Mouse (Mus musculus) embryonic facial prominence, embryonic 15.5 days (tissue): Measurements from ENCODE around the gene Frmpd2. TPM values are rescaled to one million over a fixed set of nuclear protein-coding genes. Genes with fewer than 3 reads are reported as not detected.

ENCODE experiments used
- ATAC-seq: fragments of 200-750 bp; cut with Nextera tagmentation; 2 replicates; pipeline ENCODE4 v1.8.0; 2017; ENCODE audit warnings: low read depth, moderate TSS enrichment; ENCODE audit not compliant: insufficient number of reproducible peaks, low FRiP score, low TSS enrichment
- H3K27ac ChIP-seq: fragments of 300-500 bp; sonication (generic); replicated peaks from 2 replicates; pipeline ENCODE4 v1.5.1; 2015; ENCODE audit warnings: mild to moderate bottlenecking, inconsistent platforms
- H3K27me3 ChIP-seq: fragments of 300-500 bp; sonication (generic); 2 replicates; pipeline ENCODE4 v1.6.1; 2015; ENCODE audit warnings: inconsistent platforms
- H3K36me3 ChIP-seq: fragments of 300-500 bp; sonication (generic); 2 replicates; pipeline ENCODE4 v1.6.1; 2015; ENCODE audit warnings: mild to moderate bottlenecking, inconsistent platforms
- H3K4me1 ChIP-seq: fragments of 300-500 bp; sonication (generic); 2 replicates; pipeline ENCODE4 v1.6.1; 2015; ENCODE audit warnings: inconsistent platforms
- H3K4me2 ChIP-seq: fragments of 300-500 bp; sonication (generic); replicated peaks from 2 replicates; pipeline ENCODE4 v1.6.1; 2015; ENCODE audit warnings: mild to moderate bottlenecking, inconsistent platforms
- H3K4me3 ChIP-seq: fragments of 300-500 bp; sonication (generic); replicated peaks from 2 replicates; pipeline ENCODE4 v1.5.1; 2015; ENCODE audit warnings: mild to moderate bottlenecking, inconsistent platforms
- H3K9ac ChIP-seq: fragments of 300-500 bp; sonication (generic); 2 replicates; pipeline ENCODE4 v1.6.1; 2015; ENCODE audit warnings: inconsistent platforms
- H3K9me3 ChIP-seq: fragments of 300-500 bp; sonication (generic); replicated peaks from 2 replicates; pipeline ENCODE4 v1.6.1; 2016; ENCODE audit warnings: inconsistent platforms
- WGBS: fragments of 180-500 bp; shearing (Covaris S2); methylation state at CpG from one replicate; pipeline ENCODE4 v1.1.7; 2015; 5-methylcytosine and 5-hydroxymethylcytosine counted together
- polyA plus RNA-seq: library from polyadenylated mRNA; unstranded; fragments of >200 nt; fragmentation: Nextera tagmentation; extraction: Ambion mirVana; gene quantifications from 2 replicates; pipeline ENCODE4 v1.2.1, GENCODE M21; 2015

The Frmpd2 gene
- polyA plus RNA-seq, 1 experiment from 2014 or later: 1.1 TPM

- Histone ChIP-seq H3K9ac (no peak overlapping the region), H3K4me1 (peaks cover 8% of the 10 kb centered on the region; the same call in 1 of the 2 replicates), H3K4me3 (no peak overlapping the region), H3K27ac (no peak overlapping the region), H3K9me3 (no peaks in the 10 kb centered on the region), H3K4me2 (no peak overlapping the region), H3K27me3 (no peaks in the 10 kb centered on the region), H3K36me3 (no peaks in the 10 kb centered on the region)
- WGBS: 58% methylated on average over 3 of the region's 3 CpGs
- no peak for ATAC-seq
These were observed 7.8 kb upstream of the Frmpd2 start for GRCm38 (mm10) chr14:33463658-33464057.

GRCm38 (mm10) chr14:33467766-33468165 lies 3.7 kb upstream of the Frmpd2 start:
- WGBS: 37% methylated on average over 6 of the region's 6 CpGs
- Histone ChIP-seq H3K4me1 (peaks cover 8% of the 10 kb centered on the region; the same call in 1 of the 2 replicates), H3K36me3 (no peaks in the 10 kb centered on the region), H3K4me3 (no peak overlapping the region), H3K9me3 (no peaks in the 10 kb centered on the region), H3K27me3 (no peaks in the 10 kb centered on the region), H3K9ac (no peak overlapping the region), H3K4me2 (0 out of 2 replicates have a peak overlapping the region, but pooled peaks have one; percentile 4), H3K27ac (no peak overlapping the region)
- 0 out of 2 replicates have a peak, but pooled peaks have one; percentile 39 for ATAC-seq

- H3K9ac ChIP-seq: no peak overlapping the region
- H3K9me3 ChIP-seq: no peaks in the 10 kb centered on the region
- ATAC-seq: no peak
- H3K27ac ChIP-seq: no peak overlapping the region
- H3K4me2 ChIP-seq: no peak overlapping the region
- no peak overlapping the region for H3K4me3 ChIP-seq
- H3K36me3 ChIP-seq: no peaks in the 10 kb centered on the region
- H3K27me3 ChIP-seq: no peaks in the 10 kb centered on the region
- no peaks in the 10 kb centered on the region for H3K4me1 ChIP-seq
- WGBS: 51% methylated on average over 2 of the region's 2 CpGs
These were observed 3.0 kb downstream of the Frmpd2 start for GRCm38 (mm10) chr14:33474461-33474860.

DNA sequence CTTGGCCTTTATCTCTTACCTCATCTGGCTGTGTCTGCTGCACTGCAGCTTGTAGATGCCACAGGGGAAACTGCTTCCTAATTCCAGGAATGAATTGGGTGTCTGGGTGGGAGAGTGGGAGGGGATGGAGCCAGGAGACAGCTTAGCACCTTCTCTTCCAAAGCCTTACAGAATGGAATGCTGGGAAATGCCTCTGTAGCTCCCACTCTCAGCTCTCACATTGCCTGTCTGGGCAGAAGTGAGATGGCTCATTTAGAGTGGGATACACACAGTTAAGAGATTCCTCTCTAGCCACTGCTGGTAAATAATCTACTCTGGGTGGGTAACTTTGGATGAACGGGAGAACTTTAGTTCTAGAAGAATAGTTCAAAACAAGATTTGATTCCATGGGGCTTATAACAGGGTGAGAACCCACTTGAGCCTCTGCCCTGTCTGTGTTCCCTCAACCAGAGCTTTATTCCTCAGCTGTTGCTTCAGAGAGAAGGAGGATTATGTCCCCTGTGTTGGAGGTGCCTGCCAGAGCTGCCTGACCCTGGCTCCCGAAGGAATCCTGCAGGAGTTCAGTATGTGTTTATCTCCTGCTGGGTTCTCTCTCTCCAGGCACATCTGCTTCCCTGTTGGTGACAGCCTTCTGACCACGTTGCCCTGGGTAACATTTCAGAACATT lies 4.7 kb downstream of the Frmpd2 start:
- no peak overlapping the region for H3K27ac ChIP-seq
- ATAC-seq: peak; percentile 67; the same call in 1 of the 2 replicates

GRCm38 (mm10) chr14:33481991-33482390 lies 10.5 kb downstream of the Frmpd2 start:
- ATAC-seq: no peak
- H3K9me3 ChIP-seq: no peaks in the 10 kb centered on the region
- H3K36me3 ChIP-seq: no peaks in the 10 kb centered on the region
- no peak overlapping the region for H3K4me2 ChIP-seq
- H3K27me3 ChIP-seq: no peaks in the 10 kb centered on the region
- H3K4me3 ChIP-seq: no peak overlapping the region
- 17% methylated on average over 3 of the region's 3 CpGs for WGBS
- H3K27ac ChIP-seq: no peak overlapping the region
- no peaks in the 10 kb centered on the region for H3K4me1 ChIP-seq
- no peak overlapping the region for H3K9ac ChIP-seq

More for the DNA sequence above, 4.7 kb downstream of the Frmpd2 start:
- WGBS: 14% methylated on average over 3 of the region's 3 CpGs
- no peaks in the 10 kb centered on the region for H3K9me3 ChIP-seq
- H3K27me3 ChIP-seq: no peaks in the 10 kb centered on the region
- no peak overlapping the region for H3K9ac ChIP-seq
- no peak overlapping the region for H3K4me2 ChIP-seq
- no peaks in the 10 kb centered on the region for H3K4me1 ChIP-seq
- H3K4me3 ChIP-seq: no peak overlapping the region
- H3K36me3 ChIP-seq: no peaks in the 10 kb centered on the region

DNA sequence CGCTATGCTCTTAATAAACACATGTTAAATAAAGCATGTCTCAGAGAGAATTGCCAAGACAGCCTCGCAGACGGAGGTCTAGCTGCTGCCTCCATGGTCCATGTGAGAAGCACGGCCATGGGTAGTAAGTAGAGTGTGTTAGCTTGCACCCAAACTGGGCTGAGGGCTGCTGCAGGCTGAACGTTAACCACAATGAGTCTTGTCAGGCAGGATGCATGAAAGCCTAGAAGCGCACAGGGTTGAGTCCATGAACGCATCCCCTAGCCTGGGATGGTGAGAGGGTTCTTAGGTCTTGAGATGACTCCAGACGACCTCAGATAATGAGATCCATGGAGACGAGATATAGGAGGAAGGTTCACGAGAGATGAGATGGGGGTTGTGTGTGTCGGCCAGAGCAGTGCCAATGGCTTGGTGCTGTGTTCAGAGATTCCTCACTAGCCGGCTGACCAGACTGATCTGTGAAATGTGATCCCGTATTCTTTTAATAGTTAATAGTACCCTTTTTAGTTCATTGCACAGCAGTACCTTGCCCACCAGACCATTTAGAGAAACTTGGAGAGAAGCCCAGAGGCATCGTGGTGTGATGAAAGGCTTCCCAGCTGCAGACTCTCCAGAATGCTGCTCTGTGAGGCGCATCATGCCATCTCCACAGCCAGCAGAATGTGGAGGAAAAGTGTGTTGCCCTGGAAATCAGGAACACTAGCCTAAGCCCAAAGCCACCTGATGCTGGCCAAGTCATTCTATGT lies 16.5 kb downstream of the Frmpd2 start:
- ATAC-seq: no peak
- H3K4me1 ChIP-seq: no peaks in the 10 kb centered on the region
- no peak overlapping the region for H3K9ac ChIP-seq
- H3K27ac ChIP-seq: no peak overlapping the region
- no peak overlapping the region for H3K4me2 ChIP-seq
- WGBS: 54% methylated on average over 15 of the region's 15 CpGs
- H3K27me3 ChIP-seq: no peaks in the 10 kb centered on the region
- no peaks in the 10 kb centered on the region for H3K36me3 ChIP-seq
- no peak overlapping the region for H3K4me3 ChIP-seq
- H3K9me3 ChIP-seq: no peaks in the 10 kb centered on the region

DNA sequence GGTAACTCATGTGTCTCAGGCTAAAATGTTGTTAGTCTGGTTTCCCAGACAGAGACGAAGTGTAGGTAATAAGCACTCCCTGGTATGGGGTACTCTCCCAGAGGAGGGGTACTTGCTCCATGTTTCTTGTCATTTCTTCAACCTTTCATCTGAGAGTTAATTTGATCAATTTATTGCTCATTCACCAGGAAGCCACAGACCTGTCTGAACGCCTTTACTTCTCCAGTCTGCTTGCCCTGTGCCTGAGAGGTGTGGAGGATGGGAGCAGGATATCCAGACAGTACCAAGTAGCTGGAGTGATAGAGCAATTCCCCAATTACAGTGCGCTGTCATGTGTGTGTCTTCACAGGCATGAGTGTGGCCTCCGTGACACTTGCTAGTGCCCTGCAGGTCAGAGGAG lies 23.7 kb downstream of the Frmpd2 start:
- Histone ChIP-seq H3K27me3 (no peaks in the 10 kb centered on the region), H3K4me3 (no peak overlapping the region), H3K36me3 (no peaks in the 10 kb centered on the region), H3K27ac (no peak overlapping the region), H3K9me3 (no peaks in the 10 kb centered on the region), H3K4me1 (peaks cover 11% of the 10 kb centered on the region; the same call in 1 of the 2 replicates), H3K4me2 (no peak overlapping the region), H3K9ac (no peak overlapping the region)
- ATAC-seq: no peak
- WGBS: 55% methylated on average over 4 of the region's 4 CpGs

- Histone ChIP-seq H3K27ac (no peak overlapping the region), H3K4me3 (no peak overlapping the region), H3K27me3 (no peaks in the 10 kb centered on the region), H3K9ac (no peak overlapping the region), H3K4me1 (peaks cover 20% of the 10 kb centered on the region), H3K36me3 (no peaks in the 10 kb centered on the region), H3K4me2 (no peak overlapping the region), H3K9me3 (no peaks in the 10 kb centered on the region)
- 49% methylated on average over 5 of the region's 5 CpGs for WGBS
- ATAC-seq: no peak
These were observed 25.9 kb downstream of the Frmpd2 start for GRCm38 (mm10) chr14:33497418-33497817.

GRCm38 (mm10) chr14:33498849-33499248 lies 27.4 kb downstream of the Frmpd2 start:
- Histone ChIP-seq H3K36me3 (no peaks in the 10 kb centered on the region), H3K9ac (no peak overlapping the region), H3K4me3 (no peak overlapping the region), H3K27ac (no peak overlapping the region), H3K9me3 (no peaks in the 10 kb centered on the region), H3K4me1 (peaks cover 20% of the 10 kb centered on the region), H3K4me2 (no peak overlapping the region), H3K27me3 (no peaks in the 10 kb centered on the region)
- 52% methylated on average over 3 of the region's 3 CpGs for WGBS
- no peak for ATAC-seq

- H3K4me3 ChIP-seq: no peak overlapping the region
- 36% methylated on average over 10 of the region's 10 CpGs for WGBS
- H3K9me3 ChIP-seq: no peaks in the 10 kb centered on the region
- no peak overlapping the region for H3K4me2 ChIP-seq
- 0 out of 2 replicates have a peak overlapping the region, but pooled peaks have one; percentile 4 for H3K27ac ChIP-seq
- ATAC-seq: peak; percentile 56; the same call in 1 of the 2 replicates
- no peaks in the 10 kb centered on the region for H3K36me3 ChIP-seq
- H3K4me1 ChIP-seq: peaks cover 20% of the 10 kb centered on the region
- no peak overlapping the region for H3K9ac ChIP-seq
- H3K27me3 ChIP-seq: no peaks in the 10 kb centered on the region
These were observed 29.1 kb downstream of the Frmpd2 start for GRCm38 (mm10) chr14:33500631-33501030.

GRCm38 (mm10) chr14:33503311-33503710 lies 31.8 kb downstream of the Frmpd2 start:
- WGBS: 84% methylated on average over 9 of the region's 9 CpGs
- no peak overlapping the region for H3K4me3 ChIP-seq
- no peak for ATAC-seq

More at GRCm38 (mm10) chr14:33503311-33503710, 31.8 kb downstream of the Frmpd2 start:
- peaks cover 16% of the 10 kb centered on the region for H3K4me1 ChIP-seq
- H3K27ac ChIP-seq: no peak overlapping the region
- H3K4me2 ChIP-seq: no peak overlapping the region
- H3K9me3 ChIP-seq: no peaks in the 10 kb centered on the region
- no peak overlapping the region for H3K9ac ChIP-seq
- H3K36me3 ChIP-seq: no peaks in the 10 kb centered on the region
- H3K27me3 ChIP-seq: no peaks in the 10 kb centered on the region
